7 mouse cellular contexts compared by ENCODE assay signal in the genomic region with DNA sequence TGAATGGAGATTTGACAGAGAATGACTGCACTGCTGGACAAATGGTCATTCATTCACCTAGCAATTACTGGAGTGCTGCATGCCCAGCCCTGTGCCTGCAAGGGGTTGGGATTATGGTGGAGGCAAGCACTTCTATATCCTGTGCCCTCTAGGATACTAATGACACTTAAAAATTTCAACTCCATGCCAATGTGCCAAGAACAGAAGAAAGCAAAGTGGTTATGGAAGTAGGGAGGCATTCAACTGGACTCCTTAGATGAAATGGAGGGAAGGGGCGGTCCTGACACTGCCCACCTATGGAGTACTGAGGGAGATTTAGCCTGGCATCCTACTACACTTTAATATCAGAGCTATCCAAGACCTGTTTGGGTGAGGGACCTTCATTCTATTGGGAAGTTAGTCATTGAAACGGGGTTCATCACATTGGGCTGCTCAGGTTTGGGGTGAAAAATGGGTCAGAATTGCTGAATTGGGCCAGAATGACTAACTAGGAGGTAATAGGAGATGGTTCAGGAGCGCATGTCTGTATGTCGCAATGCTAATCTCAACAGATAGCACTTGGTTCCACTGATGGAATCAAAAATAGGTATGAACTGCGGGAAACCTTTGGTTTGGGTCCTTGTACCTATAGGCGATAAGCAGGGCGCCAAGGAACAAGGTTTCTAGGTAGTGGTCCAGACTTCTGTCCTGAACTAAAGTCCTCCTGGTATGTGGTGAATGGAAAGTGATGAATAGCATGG. TPM values are rescaled to one million over a fixed set of nuclear protein-coding genes. Genes with fewer than 3 reads are reported as not detected.
DNase-seq lines count a peak whose midpoint lies in the region; ATAC-seq and TF ChIP-seq lines count a peak whose summit lies in the region.

No protein-coding gene starts in this region.

- peak overlapping the region; percentile 64 for H3K4me2 ChIP-seq in lung, embryonic 14.5 days
- H3K4me2 ChIP-seq in limb, embryonic 12.5 days, result peak overlapping the region; percentile 63
- H3K4me2 ChIP-seq in neural tube, embryonic 15.5 days, result peak overlapping the region; percentile 67

- WGBS in lung, embryonic 14.5 days, result 63% methylated on average over 7 of the region's 7 CpGs
- WGBS in limb, embryonic 12.5 days, result 73% methylated on average over 7 of the region's 7 CpGs
- 76% methylated on average over 7 of the region's 7 CpGs for WGBS in neural tube, embryonic 15.5 days

- TF ChIP-seq POLR2A in embryonic fibroblast, embryonic 13.5 days (IDR thresholded peaks at IDR 0.05; ENCODE audit: low read depth, low read length), result no peak

- no peak for TF ChIP-seq CTCF in lung, embryonic 14.5 days (IDR thresholded peaks at IDR 0.05; ENCODE audit: low read depth)
- TF ChIP-seq CTCF in embryonic fibroblast, embryonic 13.5 days (IDR thresholded peaks at IDR 0.05; ENCODE audit: borderline replicate concordance, insufficient read depth, low read length), result no peak

- no peaks in the 10 kb centered on the region for H3K9me3 ChIP-seq in lung, embryonic 14.5 days (ENCODE audit: low read depth, low read length)
- no peaks in the 10 kb centered on the region for H3K9me3 ChIP-seq in limb, embryonic 12.5 days
- H3K9me3 ChIP-seq in neural tube, embryonic 15.5 days (replicated peaks), result no peaks in the 10 kb centered on the region

- peak overlapping the region; percentile 91 for H3K4me3 ChIP-seq in lung, embryonic 14.5 days (ENCODE audit: low read depth, low read length)
- peak overlapping the region; percentile 59 for H3K4me3 ChIP-seq in embryonic fibroblast, embryonic 13.5 days (ENCODE audit: insufficient read depth, low read length)
- peak overlapping the region; percentile 87 for H3K4me3 ChIP-seq in limb, embryonic 12.5 days (replicated peaks)
- peak overlapping the region; percentile 65 for H3K4me3 ChIP-seq in neural tube, embryonic 15.5 days (replicated peaks)

- H3K27me3 ChIP-seq in lung, embryonic 14.5 days (ENCODE audit: insufficient read depth, low read length), result no peaks in the 10 kb centered on the region
- no peaks in the 10 kb centered on the region for H3K27me3 ChIP-seq in limb, embryonic 12.5 days
- H3K27me3 ChIP-seq in neural tube, embryonic 15.5 days (replicated peaks), result no peaks in the 10 kb centered on the region

- 0 out of 2 replicates have a peak, but pooled peaks cover 8% of the 10 kb centered on the region for H3K36me3 ChIP-seq in lung, embryonic 14.5 days (ENCODE audit: insufficient read depth)
- peaks cover 19% of the 10 kb centered on the region; the same call in 1 of the 2 replicates for H3K36me3 ChIP-seq in limb, embryonic 12.5 days
- peaks cover 7% of the 10 kb centered on the region; the same call in 1 of the 2 replicates for H3K36me3 ChIP-seq in neural tube, embryonic 15.5 days

- ATAC-seq in lung, embryonic 14.5 days (ENCODE audit: insufficient read depth), result no peak
- no peak for ATAC-seq in limb, embryonic 12.5 days (ENCODE audit: insufficient number of reproducible peaks, insufficient read depth, low FRiP score, low TSS enrichment, low read depth)
- no peak for ATAC-seq in neural tube, embryonic 15.5 days (ENCODE audit: low FRiP score)

- H3K27ac ChIP-seq in lung, embryonic 14.5 days (ENCODE audit: low read depth), result peak overlapping the region; percentile 54
- peak overlapping the region; percentile 5; the same call in 1 of the 2 replicates for H3K27ac ChIP-seq in embryonic fibroblast, embryonic 13.5 days (ENCODE audit: insufficient read depth, low read length)
- H3K27ac ChIP-seq in limb, embryonic 12.5 days, result peak overlapping the region; percentile 87
- H3K27ac ChIP-seq in neural tube, embryonic 15.5 days (replicated peaks), result peak overlapping the region; percentile 94

- H3K4me1 ChIP-seq in lung, embryonic 14.5 days (ENCODE audit: insufficient read depth), result peaks cover 14% of the 10 kb centered on the region; the same call in 1 of the 2 replicates
- 0 out of 2 replicates have a peak, but pooled peaks cover 2% of the 10 kb centered on the region for H3K4me1 ChIP-seq in embryonic fibroblast, embryonic 13.5 days (ENCODE audit: control insufficient read depth, insufficient read depth, low read length)
- H3K4me1 ChIP-seq in limb, embryonic 12.5 days (replicated peaks), result peaks cover 22% of the 10 kb centered on the region
- peaks cover 24% of the 10 kb centered on the region for H3K4me1 ChIP-seq in neural tube, embryonic 15.5 days

- H3K9ac ChIP-seq in lung, embryonic 14.5 days, result peak overlapping the region; percentile 67
- peak overlapping the region; percentile 96 for H3K9ac ChIP-seq in limb, embryonic 12.5 days (replicated peaks)
- H3K9ac ChIP-seq in neural tube, embryonic 15.5 days (replicated peaks), result peak overlapping the region; percentile 70

- no peak for DNase-seq in lung, embryonic 14.5 days
- DNase-seq in lung, postnatal 4 days, result no peak
- no peak for DNase-seq in thymus, postnatal 10 days (ENCODE audit: low spot score in 2 of 2)
- no peak for DNase-seq in right cerebral cortex, postnatal 36 days (ENCODE audit: low spot score in 2 of 2)

RNA-seq across cellular contexts. Expression of gene Fam193a, which starts 1.0 kb away (rescaled TPM):
- polyA plus RNA-seq in lung, embryonic 14.5 days (2014; fragmentation: Nextera tagmentation; extraction: Ambion mirVana), result 14.9 and 15.4 TPM in 2 replicates
- 32.9 and 39.7 TPM in 2 replicates for polyA plus RNA-seq in embryonic fibroblast, embryonic 13.5 days (2011; ENCODE audit: insufficient read length, low read depth, missing spikeins)
- polyA plus RNA-seq in limb, embryonic 12.5 days (2016; fragmentation: Nextera tagmentation; extraction: Ambion mirVana), result 13.7 and 19.8 TPM in 2 replicates
- 12.4 and 13.1 TPM in 2 replicates for polyA plus RNA-seq in neural tube, embryonic 15.5 days (2015; fragmentation: Nextera tagmentation; extraction: Ambion mirVana)

RNA-seq across cellular contexts. Expression of gene Rnf4, which starts 32.6 kb away (rescaled TPM):
- polyA plus RNA-seq in lung, embryonic 14.5 days (2014; fragmentation: Nextera tagmentation; extraction: Ambion mirVana), result 196 and 198 TPM in 2 replicates
- polyA plus RNA-seq in embryonic fibroblast, embryonic 13.5 days (2011; ENCODE audit: insufficient read length, low read depth, missing spikeins), result 166 and 167 TPM in 2 replicates
- 181 TPM in 2 replicates for polyA plus RNA-seq in limb, embryonic 12.5 days (2016; fragmentation: Nextera tagmentation; extraction: Ambion mirVana)
- 122 and 135 TPM in 2 replicates for polyA plus RNA-seq in neural tube, embryonic 15.5 days (2015; fragmentation: Nextera tagmentation; extraction: Ambion mirVana)

Comparison
In these comparisons a context has a peak if more than half of its experiments do, and no peak if none do; other contexts are left out.
1. H3K27ac ChIP-seq: peak in every context shown above with its lines; median percentile 94 in neural tube, embryonic 15.5 days; 87 in limb, embryonic 12.5 days; 54 in lung, embryonic 14.5 days; 5 in embryonic fibroblast, embryonic 13.5 days.